Mouse (Mus musculus) adipose tissue, adult 10 weeks (tissue): ENCODE data around the gene 1110017D15Rik. TPM values are rescaled to one million over a fixed set of nuclear protein-coding genes. Genes with fewer than 3 reads are reported as not detected.

Experiments used
- polyA plus RNA-seq: library from polyadenylated mRNA; stranded (reverse); fragments of 350-450 nt; fragmentation: Illumina TruSeq; extraction: RNeasy Lipid Tissue Mini Kit (QIAGEN cat#74804); gene quantifications from one replicate; pipeline ENCODE4 v1.2.3, GENCODE M21; 2014; ENCODE audit warnings: low read depth, low replicate concordance

The 1110017D15Rik gene
- 17.3 TPM for polyA plus RNA-seq

DNA sequence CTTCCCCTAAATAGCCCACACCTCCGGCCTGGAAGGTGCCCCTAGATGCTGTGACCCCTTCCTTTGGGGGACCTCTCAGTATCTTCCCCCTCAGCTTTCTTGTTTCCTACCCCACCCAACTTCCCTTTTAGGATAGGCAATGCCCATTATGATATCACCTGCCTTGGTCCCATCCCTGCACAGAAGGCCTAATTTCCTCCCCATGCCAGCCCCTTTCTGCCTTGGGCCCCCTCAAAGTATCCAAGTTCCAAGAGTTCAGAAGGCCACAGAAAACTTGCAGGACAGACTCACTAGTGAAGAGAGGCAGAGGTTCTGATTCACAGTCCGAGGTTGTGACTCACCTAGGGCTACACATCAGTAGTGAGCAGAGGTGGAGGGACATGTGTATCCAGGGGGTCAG lies at the start of gene 1110017D15Rik:
1110017D15Rik (minus strand) TSS at position 101 of the 400 bp plus-strand sequence.

DNA sequence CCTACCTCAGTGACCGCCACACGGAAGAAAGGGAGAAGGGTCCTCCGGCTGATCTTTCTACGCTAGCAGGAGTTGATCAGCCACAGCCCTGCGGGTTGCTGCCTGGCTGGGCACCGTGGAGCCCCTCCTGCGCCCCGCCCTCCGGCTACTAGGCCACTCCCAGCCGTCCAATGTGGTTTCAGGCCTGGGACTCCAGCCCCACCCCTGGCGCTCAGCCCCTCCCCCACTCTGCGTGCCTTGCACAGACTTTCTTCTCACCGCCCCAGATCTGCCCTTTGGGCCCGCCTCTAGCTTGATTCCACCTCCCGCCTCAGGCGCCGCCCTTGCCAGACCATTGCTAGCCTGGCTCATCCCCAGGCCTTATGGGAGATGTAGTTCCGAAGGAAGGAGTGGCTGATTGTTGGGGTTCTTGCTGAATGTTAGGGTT lies 14.1 kb downstream of the 1110017D15Rik start, which contains the start of gene AI464131:
AI464131 (minus strand) TSS at position 91 of the 427 bp plus-strand sequence.

DNA sequence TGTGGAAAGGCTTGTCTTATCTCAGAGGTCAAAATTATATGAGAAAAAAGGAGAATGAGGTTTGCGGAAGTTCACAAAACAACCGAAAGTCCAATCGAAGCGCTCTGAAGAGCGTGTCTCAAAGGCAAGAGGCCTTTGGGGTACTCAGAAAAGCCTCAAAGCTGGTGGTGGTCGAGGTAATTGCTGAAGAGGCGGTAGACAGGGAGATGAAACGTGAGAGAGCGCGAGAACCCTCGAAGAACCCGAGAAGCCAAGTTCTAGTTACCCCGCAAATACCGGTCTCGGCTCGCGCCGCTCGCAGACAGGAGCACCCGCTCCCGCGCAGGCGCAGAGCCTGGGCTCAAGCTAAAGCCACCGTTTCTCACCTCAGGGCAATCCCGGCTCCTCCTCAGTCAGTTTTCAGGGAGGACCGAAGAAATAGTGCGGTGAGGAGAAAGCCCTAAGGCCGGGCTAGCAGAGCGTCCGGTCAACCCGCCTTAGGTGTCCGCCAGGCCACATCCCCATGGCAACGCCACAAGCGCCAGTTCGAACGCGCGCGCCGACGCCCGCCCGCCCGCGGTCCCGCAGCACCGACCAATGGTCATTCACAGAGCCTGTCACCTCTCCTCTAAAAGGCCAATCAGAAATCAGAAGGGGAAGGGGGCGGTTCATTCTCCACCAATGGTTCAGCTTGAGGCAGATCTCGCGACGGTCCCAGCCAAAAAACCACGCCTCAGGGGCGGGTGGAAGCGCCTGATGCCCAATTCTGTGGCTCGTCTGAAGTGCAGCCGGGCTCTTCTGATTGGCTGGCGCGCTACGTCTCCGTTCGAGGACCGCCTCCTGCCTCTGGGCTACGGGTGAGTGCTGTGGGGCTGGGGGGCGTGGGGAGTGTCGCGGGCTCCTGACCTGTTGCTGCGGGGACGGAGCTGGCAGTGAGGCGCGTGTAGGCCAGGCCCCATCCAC lies 52.5 kb downstream of the 1110017D15Rik start, which contains the start of the genes Kif24 and Nudt2:
Kif24 (minus strand) TSS at position 543 of the 942 bp plus-strand sequence.
Nudt2 (plus strand) TSS at position 807 of the 942 bp plus-strand sequence.

Other genes starting within 250 kb of the 1110017D15Rik start
- 42.6 TPM for gene Ubap2, start 242.2 kb downstream of the 1110017D15Rik start, polyA plus RNA-seq
- gene Dcaf12, start 202.4 kb downstream of the 1110017D15Rik start, polyA plus RNA-seq, result 33.1 TPM
- gene Ubap1, start 168.3 kb downstream of the 1110017D15Rik start, polyA plus RNA-seq, result 33.3 TPM
- 1.4 TPM for gene Kif24, start 52.4 kb downstream of the 1110017D15Rik start, polyA plus RNA-seq
- gene Nudt2, start 52.2 kb downstream of the 1110017D15Rik start, polyA plus RNA-seq, result 29.5 TPM
- gene AI464131, start 14.3 kb downstream of the 1110017D15Rik start, polyA plus RNA-seq, result 11.5 TPM
- 15.3 TPM for gene Fam219a, start 52.2 kb upstream of the 1110017D15Rik start, polyA plus RNA-seq
- 3.5 TPM for gene Dnaic1, start 52.4 kb upstream of the 1110017D15Rik start, polyA plus RNA-seq
- gene Enho, start 123.0 kb upstream of the 1110017D15Rik start, polyA plus RNA-seq, result 6.7 TPM
- 5.9 TPM for gene Cntfr, start 179.8 kb upstream of the 1110017D15Rik start, polyA plus RNA-seq
- gene Il11ra1, start 182.7 kb upstream of the 1110017D15Rik start, polyA plus RNA-seq, result 70.6 TPM
- gene Rpp25l, start 196.2 kb upstream of the 1110017D15Rik start, polyA plus RNA-seq, result 28.9 TPM
- 116 TPM for gene Dctn3, start 205.8 kb upstream of the 1110017D15Rik start, polyA plus RNA-seq
- gene Arid3c, start 213.8 kb upstream of the 1110017D15Rik start, polyA plus RNA-seq, result not detected
- 26.4 TPM for gene Galt, start 237.9 kb upstream of the 1110017D15Rik start, polyA plus RNA-seq
- 73.4 TPM for gene Sigmar1, start 238.8 kb upstream of the 1110017D15Rik start, polyA plus RNA-seq